Mouse (Mus musculus): ENCODE data around the gene Abca14. TPM values are rescaled to one million over a fixed set of nuclear protein-coding genes. Genes with fewer than 3 reads are reported as not detected.

Gene Abca14
- polyA plus RNA-seq, 1 experiment: 185 TPM

DNA sequence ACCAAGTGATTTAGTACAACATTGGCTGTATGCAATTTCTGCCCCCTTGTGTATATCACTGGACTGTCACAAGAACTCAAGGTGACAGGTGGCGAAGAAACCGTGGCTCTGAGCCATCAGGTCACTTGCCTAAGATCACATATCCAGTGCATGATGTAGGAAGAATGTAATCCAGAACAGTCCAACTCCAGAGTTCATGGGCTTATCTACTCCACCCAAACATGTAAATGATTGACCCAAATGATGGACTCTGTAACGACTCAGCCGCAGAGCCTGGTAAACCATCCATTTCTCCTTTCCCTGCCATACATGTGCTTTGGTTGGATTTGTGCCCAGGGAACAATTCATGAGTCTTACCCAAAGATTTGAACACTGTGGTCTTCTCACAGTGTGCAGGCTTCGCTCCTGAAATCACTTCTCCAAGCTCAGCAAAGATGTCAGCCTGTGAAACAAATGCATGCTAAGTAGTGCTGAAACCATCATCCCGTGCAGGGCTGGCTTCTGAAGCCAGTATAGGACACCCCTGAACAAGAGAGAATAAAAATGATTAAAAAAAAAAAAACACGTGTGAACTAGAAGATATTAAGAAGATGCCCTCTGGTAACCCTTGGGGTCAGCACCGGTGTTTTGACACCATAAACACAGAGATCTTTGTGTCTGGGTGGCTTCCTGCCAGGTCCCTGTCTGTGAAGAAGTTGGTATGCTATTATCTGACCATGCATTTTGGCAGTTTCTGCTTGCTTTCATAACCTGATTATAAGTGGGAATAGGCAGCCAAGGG, 14.2 kb upstream of the Abca14 start:
- H3K36me3 ChIP-seq (ENCODE audit: control insufficient read depth, insufficient read depth, low read length): no peaks in the 10 kb centered on the region
- no peaks in the 10 kb centered on the region for H3K27me3 ChIP-seq (ENCODE audit: control insufficient read depth, insufficient read depth, low read length)
- no peak overlapping the region for H3K27ac ChIP-seq (ENCODE audit: control insufficient read depth, insufficient read depth, low read depth, low read length)
- H3K4me3 ChIP-seq (ENCODE audit: control insufficient read depth, low read depth, low read length): no peak overlapping the region
- no peaks in the 10 kb centered on the region for H3K4me1 ChIP-seq (ENCODE audit: control insufficient read depth, insufficient read depth, low read length)
- TF ChIP-seq CTCF (IDR thresholded peaks at IDR 0.05; ENCODE audit: control insufficient read depth, insufficient read depth, insufficient replicate concordance, low read depth, low read length): no peak
- no peak for TF ChIP-seq POLR2A (IDR thresholded peaks at IDR 0.05; ENCODE audit: control insufficient read depth, low read depth, low read length)

DNA sequence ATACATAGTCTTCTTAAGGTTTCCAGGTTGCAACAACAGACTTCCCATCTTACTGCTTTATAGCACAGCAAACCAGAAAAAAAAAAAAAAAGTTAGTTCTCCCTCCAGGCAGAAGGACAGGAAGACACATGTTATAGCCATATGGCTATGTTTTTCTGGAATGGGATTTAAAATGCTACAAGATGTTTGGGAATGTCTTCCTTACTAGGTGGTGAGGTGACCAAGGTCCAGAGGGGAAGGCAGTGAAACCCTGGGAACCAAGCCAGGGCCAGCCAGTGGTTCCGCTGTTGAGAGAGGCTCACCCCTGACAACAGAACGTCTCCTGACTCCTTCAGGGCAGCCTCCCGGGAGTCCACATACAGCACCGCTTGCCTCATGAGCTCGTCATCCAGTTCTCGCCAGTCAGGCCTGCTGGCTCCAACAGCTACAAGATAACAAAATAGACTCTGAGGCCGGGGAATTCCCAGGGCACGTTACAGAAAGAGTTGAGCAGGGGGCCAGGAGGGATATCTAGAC, 13.6 kb upstream of the Abca14 start:
- Histone ChIP-seq H3K27ac (ENCODE audit: control insufficient read depth, insufficient read depth, low read depth, low read length) (no peak overlapping the region), H3K36me3 (ENCODE audit: control insufficient read depth, insufficient read depth, low read length) (no peaks in the 10 kb centered on the region), H3K27me3 (ENCODE audit: control insufficient read depth, insufficient read depth, low read length) (no peaks in the 10 kb centered on the region), H3K4me3 (ENCODE audit: control insufficient read depth, low read depth, low read length) (no peak overlapping the region), H3K4me1 (ENCODE audit: control insufficient read depth, insufficient read depth, low read length) (no peaks in the 10 kb centered on the region)
- TF ChIP-seq POLR2A (IDR thresholded peaks at IDR 0.05; ENCODE audit: control insufficient read depth, low read depth, low read length) (no peak), CTCF (IDR thresholded peaks at IDR 0.05; ENCODE audit: control insufficient read depth, insufficient read depth, insufficient replicate concordance, low read depth, low read length) (no peak)

GRCm38 (mm10) chr7:120192207-120192606, 11.6 kb upstream of the Abca14 start:
- H3K27ac ChIP-seq (ENCODE audit: control insufficient read depth, insufficient read depth, low read depth, low read length): no peak overlapping the region
- TF ChIP-seq POLR2A (IDR thresholded peaks at IDR 0.05; ENCODE audit: control insufficient read depth, low read depth, low read length) (no peak), CTCF (IDR thresholded peaks at IDR 0.05; ENCODE audit: control insufficient read depth, insufficient read depth, insufficient replicate concordance, low read depth, low read length) (no peak)
- no peaks in the 10 kb centered on the region for H3K27me3 ChIP-seq (ENCODE audit: control insufficient read depth, insufficient read depth, low read length)
- no peaks in the 10 kb centered on the region for H3K36me3 ChIP-seq (ENCODE audit: control insufficient read depth, insufficient read depth, low read length)
- H3K4me1 ChIP-seq (ENCODE audit: control insufficient read depth, insufficient read depth, low read length): no peaks in the 10 kb centered on the region
- no peak overlapping the region for H3K4me3 ChIP-seq (ENCODE audit: control insufficient read depth, low read depth, low read length)

DNA sequence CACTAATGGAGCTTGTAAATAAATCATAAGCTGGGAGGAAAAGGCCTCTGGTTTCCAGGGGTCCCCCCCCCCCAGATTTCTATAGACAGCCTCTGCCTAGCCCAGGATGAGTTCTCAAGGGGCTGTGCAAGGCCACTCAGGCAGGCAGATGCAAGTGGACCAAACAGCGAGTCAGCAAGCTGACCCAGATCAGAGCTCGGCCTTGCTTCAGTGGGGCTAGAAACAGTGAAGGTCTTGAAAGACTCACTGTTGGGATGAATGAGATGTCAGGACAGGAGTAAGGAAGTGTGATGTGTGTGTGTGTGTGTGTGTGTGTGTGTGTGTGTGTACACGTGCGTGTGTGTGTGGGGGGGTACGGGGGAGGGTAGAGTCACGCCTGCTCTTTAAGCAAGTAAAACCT, 10.9 kb upstream of the Abca14 start:
- TF ChIP-seq POLR2A (IDR thresholded peaks at IDR 0.05; ENCODE audit: control insufficient read depth, low read depth, low read length) (no peak), CTCF (IDR thresholded peaks at IDR 0.05; ENCODE audit: control insufficient read depth, insufficient read depth, insufficient replicate concordance, low read depth, low read length) (no peak)
- no peaks in the 10 kb centered on the region for H3K4me1 ChIP-seq (ENCODE audit: control insufficient read depth, insufficient read depth, low read length)
- H3K36me3 ChIP-seq (ENCODE audit: control insufficient read depth, insufficient read depth, low read length): no peaks in the 10 kb centered on the region
- H3K27me3 ChIP-seq (ENCODE audit: control insufficient read depth, insufficient read depth, low read length): no peaks in the 10 kb centered on the region
- H3K4me3 ChIP-seq (ENCODE audit: control insufficient read depth, low read depth, low read length): no peak overlapping the region
- H3K27ac ChIP-seq (ENCODE audit: control insufficient read depth, insufficient read depth, low read depth, low read length): no peak overlapping the region

DNA sequence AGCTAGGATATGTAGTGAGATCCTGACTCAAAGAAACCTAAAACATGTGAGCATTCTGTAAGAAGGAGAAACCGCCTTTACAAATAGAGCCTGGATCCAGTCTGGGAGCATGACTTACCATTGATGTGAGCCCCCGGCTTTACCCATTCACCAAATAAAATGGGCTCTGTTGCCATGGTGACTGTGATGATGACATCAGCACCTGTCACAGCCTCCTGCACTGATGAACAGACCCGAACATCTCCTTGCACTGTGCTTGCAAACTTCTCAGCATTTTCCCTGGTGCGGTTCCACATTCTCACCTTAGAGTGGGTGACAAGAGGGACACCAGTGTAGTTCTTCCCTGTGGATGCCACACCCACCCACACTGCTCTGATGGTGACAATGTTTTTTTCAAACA, 8.6 kb upstream of the Abca14 start:
- Histone ChIP-seq H3K27me3 (ENCODE audit: control insufficient read depth, insufficient read depth, low read length) (no peaks in the 10 kb centered on the region), H3K4me1 (ENCODE audit: control insufficient read depth, insufficient read depth, low read length) (no peaks in the 10 kb centered on the region), H3K4me3 (ENCODE audit: control insufficient read depth, low read depth, low read length) (no peak overlapping the region), H3K36me3 (ENCODE audit: control insufficient read depth, insufficient read depth, low read length) (no peaks in the 10 kb centered on the region), H3K27ac (ENCODE audit: control insufficient read depth, insufficient read depth, low read depth, low read length) (no peak overlapping the region)
- TF ChIP-seq CTCF (IDR thresholded peaks at IDR 0.05; ENCODE audit: control insufficient read depth, insufficient read depth, insufficient replicate concordance, low read depth, low read length): no peak
- no peak for TF ChIP-seq POLR2A (IDR thresholded peaks at IDR 0.05; ENCODE audit: control insufficient read depth, low read depth, low read length)

DNA sequence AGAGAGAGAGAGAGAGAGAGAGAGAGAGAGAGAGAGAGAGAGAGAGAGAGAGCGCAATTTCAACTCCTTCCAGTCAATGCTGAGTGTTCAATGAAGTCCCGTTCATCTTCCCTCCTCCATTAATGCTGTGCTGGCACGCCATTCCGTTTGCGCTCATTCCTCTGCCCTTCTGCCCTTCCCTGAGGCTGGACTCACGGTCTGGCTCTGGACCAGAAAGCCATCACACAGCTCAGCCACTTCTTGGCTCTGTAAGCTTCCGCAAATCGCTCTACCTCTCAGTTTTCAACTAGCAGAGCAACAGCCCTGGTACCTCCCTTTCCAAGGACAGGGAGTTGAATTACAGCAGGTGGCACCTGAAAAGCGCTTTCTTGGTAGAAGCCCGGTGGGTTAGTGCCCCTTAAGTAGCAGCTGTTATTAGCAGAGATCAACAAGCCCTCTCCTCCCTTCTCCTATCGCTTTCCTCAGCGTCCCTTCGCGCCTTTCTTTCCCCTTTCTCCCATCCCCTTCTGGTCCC, 2.5 kb upstream of the Abca14 start:
- no peaks in the 10 kb centered on the region for H3K36me3 ChIP-seq (ENCODE audit: control insufficient read depth, insufficient read depth, low read length)
- H3K27ac ChIP-seq (ENCODE audit: control insufficient read depth, insufficient read depth, low read depth, low read length): no peak overlapping the region
- no peak for TF ChIP-seq POLR2A (IDR thresholded peaks at IDR 0.05; ENCODE audit: control insufficient read depth, low read depth, low read length)
- TF ChIP-seq CTCF (IDR thresholded peaks at IDR 0.05; ENCODE audit: control insufficient read depth, insufficient read depth, insufficient replicate concordance, low read depth, low read length): no peak
- H3K4me3 ChIP-seq (ENCODE audit: control insufficient read depth, low read depth, low read length): 0 out of 2 replicates have a peak overlapping the region, but pooled peaks have one; percentile 18
- H3K4me1 ChIP-seq (ENCODE audit: control insufficient read depth, insufficient read depth, low read length): peaks cover 15% of the 10 kb centered on the region
- H3K27me3 ChIP-seq (ENCODE audit: control insufficient read depth, insufficient read depth, low read length): no peaks in the 10 kb centered on the region

- no peaks in the 10 kb centered on the region for H3K36me3 ChIP-seq (ENCODE audit: control insufficient read depth, insufficient read depth, low read length)
- 0 out of 2 replicates have a peak within 1 kb of the TSS, but pooled peaks have one; percentile 18 for H3K4me3 ChIP-seq (ENCODE audit: control insufficient read depth, low read depth, low read length)
- TF ChIP-seq CTCF (IDR thresholded peaks at IDR 0.05; ENCODE audit: control insufficient read depth, insufficient read depth, insufficient replicate concordance, low read depth, low read length) (no peak), POLR2A (IDR thresholded peaks at IDR 0.05; ENCODE audit: control insufficient read depth, low read depth, low read length) (no peak)
- H3K4me1 ChIP-seq (ENCODE audit: control insufficient read depth, insufficient read depth, low read length): peaks cover 15% of the 10 kb centered on the region
- no peaks in the 10 kb centered on the region for H3K27me3 ChIP-seq (ENCODE audit: control insufficient read depth, insufficient read depth, low read length)
- H3K27ac ChIP-seq (ENCODE audit: control insufficient read depth, insufficient read depth, low read depth, low read length): no peak within 1 kb of the TSS
Measured at GRCm38 (mm10) chr7:120201771-120202170, 2.0 kb upstream of the Abca14 start, which contains the start of gene Crym. Gene Crym (minus strand): TSS chr7:120202111.

Measured in testis, adult 2 months (tissue).